Mouse (Mus musculus): ENCODE results near the gene Odf4. TPM values are rescaled to one million over a fixed set of nuclear protein-coding genes. Genes with fewer than 3 reads are reported as not detected.

The Odf4 gene
- 0.65 TPM for polyA plus RNA-seq (2014; fragmentation: Illumina TruSeq; extraction: RNeasy Lipid Tissue Mini Kit (QIAGEN cat#74804); ENCODE audit: low read depth, low replicate concordance)

GRCm38 (mm10) chr11:68926981-68927380 lies at the start of gene Odf4:
Gene Odf4, minus strand, starts transcription at chr11:68927081.

GRCm38 (mm10) chr11:68975085-68975484 lies 48.2 kb upstream of the Odf4 start, which contains the start of gene Rangrf:
Gene Rangrf, minus strand, starts transcription at chr11:68975185.

GRCm38 (mm10) chr11:68967337-68968282 lies 40.7 kb upstream of the Odf4 start, which contains the start of gene Slc25a35:
Gene Slc25a35, plus strand, starts transcription at chr11:68968131.

GRCm38 (mm10) chr11:68957308-68957707 lies 30.4 kb upstream of the Odf4 start, which contains the start of gene Arhgef15:
Gene Arhgef15, minus strand, starts transcription at chr11:68957480.

GRCm38 (mm10) chr11:68901351-68902046 lies 25.4 kb downstream of the Odf4 start, which contains the start of gene Rpl26:
Gene Rpl26, plus strand, starts transcription at chr11:68901583.

GRCm38 (mm10) chr11:68888253-68888652 lies 38.6 kb downstream of the Odf4 start, which contains the start of gene Rnf222:
Gene Rnf222, plus strand, starts transcription at chr11:68888553.

Other genes starting within 250 kb of the Odf4 start
- gene Myh10, start 235.5 kb downstream of the Odf4 start, polyA plus RNA-seq (2014; fragmentation: Illumina TruSeq; extraction: RNeasy Lipid Tissue Mini Kit (QIAGEN cat#74804); ENCODE audit: low read depth, low replicate concordance), result 36.3 TPM
- gene Ndel1, start 55.2 kb downstream of the Odf4 start, polyA plus RNA-seq (2014; fragmentation: Illumina TruSeq; extraction: RNeasy Lipid Tissue Mini Kit (QIAGEN cat#74804); ENCODE audit: low read depth, low replicate concordance), result 251 TPM
- not detected for gene Rnf222, start 38.5 kb downstream of the Odf4 start, polyA plus RNA-seq (2014; fragmentation: Illumina TruSeq; extraction: RNeasy Lipid Tissue Mini Kit (QIAGEN cat#74804); ENCODE audit: low read depth, low replicate concordance)
- gene Rpl26, start 25.5 kb downstream of the Odf4 start, polyA plus RNA-seq (2014; fragmentation: Illumina TruSeq; extraction: RNeasy Lipid Tissue Mini Kit (QIAGEN cat#74804); ENCODE audit: low read depth, low replicate concordance), result 170 TPM
- 3.4 TPM for gene Arhgef15, start 30.4 kb upstream of the Odf4 start, polyA plus RNA-seq (2014; fragmentation: Illumina TruSeq; extraction: RNeasy Lipid Tissue Mini Kit (QIAGEN cat#74804); ENCODE audit: low read depth, low replicate concordance)
- gene Slc25a35, start 41.0 kb upstream of the Odf4 start, polyA plus RNA-seq (2014; fragmentation: Illumina TruSeq; extraction: RNeasy Lipid Tissue Mini Kit (QIAGEN cat#74804); ENCODE audit: low read depth, low replicate concordance), result 21.4 TPM
- gene Rangrf, start 48.1 kb upstream of the Odf4 start, polyA plus RNA-seq (2014; fragmentation: Illumina TruSeq; extraction: RNeasy Lipid Tissue Mini Kit (QIAGEN cat#74804); ENCODE audit: low read depth, low replicate concordance), result 11.7 TPM
- 7.2 TPM for gene Pfas, start 81.4 kb upstream of the Odf4 start, polyA plus RNA-seq (2014; fragmentation: Illumina TruSeq; extraction: RNeasy Lipid Tissue Mini Kit (QIAGEN cat#74804); ENCODE audit: low read depth, low replicate concordance)
- 3.9 TPM for gene Ctc1, start 88.8 kb upstream of the Odf4 start, polyA plus RNA-seq (2014; fragmentation: Illumina TruSeq; extraction: RNeasy Lipid Tissue Mini Kit (QIAGEN cat#74804); ENCODE audit: low read depth, low replicate concordance)
- gene Aurkb, start 118.6 kb upstream of the Odf4 start, polyA plus RNA-seq (2014; fragmentation: Illumina TruSeq; extraction: RNeasy Lipid Tissue Mini Kit (QIAGEN cat#74804); ENCODE audit: low read depth, low replicate concordance), result 0.24 TPM
- gene Borcs6, start 132.6 kb upstream of the Odf4 start, polyA plus RNA-seq (2014; fragmentation: Illumina TruSeq; extraction: RNeasy Lipid Tissue Mini Kit (QIAGEN cat#74804); ENCODE audit: low read depth, low replicate concordance), result 2.9 TPM
- 3.8 TPM for gene Tmem107, start 143.7 kb upstream of the Odf4 start, polyA plus RNA-seq (2014; fragmentation: Illumina TruSeq; extraction: RNeasy Lipid Tissue Mini Kit (QIAGEN cat#74804); ENCODE audit: low read depth, low replicate concordance)
- gene Vamp2, start 161.4 kb upstream of the Odf4 start, polyA plus RNA-seq (2014; fragmentation: Illumina TruSeq; extraction: RNeasy Lipid Tissue Mini Kit (QIAGEN cat#74804); ENCODE audit: low read depth, low replicate concordance), result 62.6 TPM
- gene Per1, start 168.1 kb upstream of the Odf4 start, polyA plus RNA-seq (2014; fragmentation: Illumina TruSeq; extraction: RNeasy Lipid Tissue Mini Kit (QIAGEN cat#74804); ENCODE audit: low read depth, low replicate concordance), result 0.24 TPM
- not detected for gene Hes7, start 193.3 kb upstream of the Odf4 start, polyA plus RNA-seq (2014; fragmentation: Illumina TruSeq; extraction: RNeasy Lipid Tissue Mini Kit (QIAGEN cat#74804); ENCODE audit: low read depth, low replicate concordance)
- gene 9130213A22Rik, start 195.5 kb upstream of the Odf4 start, polyA plus RNA-seq (2014; fragmentation: Illumina TruSeq; extraction: RNeasy Lipid Tissue Mini Kit (QIAGEN cat#74804); ENCODE audit: low read depth, low replicate concordance), result not detected
- gene Aloxe3, start 198.8 kb upstream of the Odf4 start, polyA plus RNA-seq (2014; fragmentation: Illumina TruSeq; extraction: RNeasy Lipid Tissue Mini Kit (QIAGEN cat#74804); ENCODE audit: low read depth, low replicate concordance), result not detected
- gene Alox12b, start 229.9 kb upstream of the Odf4 start, polyA plus RNA-seq (2014; fragmentation: Illumina TruSeq; extraction: RNeasy Lipid Tissue Mini Kit (QIAGEN cat#74804); ENCODE audit: low read depth, low replicate concordance), result not detected